Mouse (Mus musculus) layer of hippocampus, adult 18-20 months (tissue): ENCODE data around the gene Chrna5. TPM values are rescaled to one million over a fixed set of nuclear protein-coding genes. Genes with fewer than 3 reads are reported as not detected.

ENCODE experiments used
- DNase-seq, 2 experiments: peaks; one replicate each; pipeline ENCODE4 v3.0.0; 2022; ENCODE audit warnings: low spot score in 2 of 2
- total RNA-seq, 2 experiments: library from RNA; stranded (reverse); gene quantifications; 2 replicates each; pipeline ENCODE4 v1.2.3; 2021

The Chrna5 gene
- total RNA-seq, 2 experiments from 2014 or later: 8.2 to 9.0 TPM

- DNase-seq: no peak
Measured at GRCm38 (mm10) chr9:55016926-55017325, 36.2 kb downstream of the Chrna5 start.

- DNase-seq: no peak
Measured at GRCm38 (mm10) chr9:55023326-55023725, 42.6 kb downstream of the Chrna5 start.

- peak; percentile 38 to 70 for DNase-seq
Measured at GRCm38 (mm10) chr9:55023902-55024583, 43.4 kb downstream of the Chrna5 start.

- DNase-seq: no peak
Measured at GRCm38 (mm10) chr9:55025534-55026274, 45.0 kb downstream of the Chrna5 start.

GRCm38 (mm10) chr9:55026275-55026663 lies 45.6 kb downstream of the Chrna5 start, which contains the start of gene Chrna3:
TSS of gene Chrna3 (minus strand) at chr9:55026562.
- DNase-seq: no peak

GRCm38 (mm10) chr9:55031435-55032167 lies 50.9 kb downstream of the Chrna5 start:
- no peak for DNase-seq

GRCm38 (mm10) chr9:55038948-55039347 lies 58.3 kb downstream of the Chrna5 start:
- DNase-seq: no peak

GRCm38 (mm10) chr9:55039983-55040382 lies 59.3 kb downstream of the Chrna5 start:
- DNase-seq: no peak

GRCm38 (mm10) chr9:55041389-55041788 lies 60.7 kb downstream of the Chrna5 start:
- no peak for DNase-seq

- no peak for DNase-seq
Measured at GRCm38 (mm10) chr9:55043688-55044087, 63.0 kb downstream of the Chrna5 start.

- DNase-seq: no peak
Measured at GRCm38 (mm10) chr9:55045001-55045400, 64.3 kb downstream of the Chrna5 start.

- DNase-seq: no peak
Measured at GRCm38 (mm10) chr9:55046764-55047163, 66.1 kb downstream of the Chrna5 start.

GRCm38 (mm10) chr9:55048211-55048880 lies 67.7 kb downstream of the Chrna5 start, which contains the start of gene Chrnb4:
TSS of gene Chrnb4 (minus strand) at chr9:55048779.
- DNase-seq: no peak

- DNase-seq: no peak
Measured at GRCm38 (mm10) chr9:55055386-55055930, 74.8 kb downstream of the Chrna5 start.

Other genes starting within 250 kb of the Chrna5 start
- 10 to 100 TPM; 60.1 to 61.9 TPM for gene Wdr61, start 246.4 kb upstream of the Chrna5 start, total RNA-seq
- gene Crabp1, start 216.1 kb upstream of the Chrna5 start, total RNA-seq: 1 to 10 TPM in 1 of 2 experiments, not detected in 1; 1.2 TPM
- gene Ireb2, start 117.1 kb upstream of the Chrna5 start, total RNA-seq: 10 to 100 TPM; 49.0 to 49.3 TPM
- 1 to 10 TPM; 2.7 to 2.8 TPM for gene Hykk, start 63.6 kb upstream of the Chrna5 start, total RNA-seq
- 100 to 1,000 TPM; 120 to 123 TPM for gene Psma4, start 30.1 kb upstream of the Chrna5 start, total RNA-seq
- gene AY074887, start 29.9 kb upstream of the Chrna5 start, total RNA-seq: not detected
- under 1 TPM; 0.22 to 0.36 TPM for gene Chrna3, start 45.7 kb downstream of the Chrna5 start, total RNA-seq
- gene Chrnb4, start 67.9 kb downstream of the Chrna5 start, total RNA-seq: under 1 TPM; 0.08 to 0.22 TPM
- gene Ube2q2, start 168.0 kb downstream of the Chrna5 start, total RNA-seq: 10 to 100 TPM; 62.4 to 63.6 TPM
- 10 to 100 TPM; 32.5 to 34.6 TPM for gene Fbxo22, start 228.0 kb downstream of the Chrna5 start, total RNA-seq